Mouse (Mus musculus) left cerebral cortex, adult 11 months (tissue): ENCODE results near the gene Slc39a1.
"Not testable (repeated sequence)": the region's sequence is repeated elsewhere in the genome, so short reads cannot be mapped to it uniquely, and the experiment has no call there.

Source experiments
- DNase-seq: peaks from one replicate; pipeline ENCODE4 v3.0.0; 2022; ENCODE audit warnings: low spot score

Slc39a1 gene

GRCm38 (mm10) chr3:90265932-90266741 lies 18.2 kb downstream of the Slc39a1 start:
- DNase-seq, result no peak

- no peak for DNase-seq
Measured at GRCm38 (mm10) chr3:90266901-90267775, 19.2 kb downstream of the Slc39a1 start.

- no peak for DNase-seq
Measured at GRCm38 (mm10) chr3:90268190-90268589, 20.2 kb downstream of the Slc39a1 start.

GRCm38 (mm10) chr3:90268971-90269370 lies 21.0 kb downstream of the Slc39a1 start:
- no peak for DNase-seq

- no peak for DNase-seq
Measured at GRCm38 (mm10) chr3:90270784-90271183, 22.8 kb downstream of the Slc39a1 start.

- no peak for DNase-seq
Measured at GRCm38 (mm10) chr3:90272170-90272569, 24.2 kb downstream of the Slc39a1 start.

- DNase-seq, result no peak
Measured at GRCm38 (mm10) chr3:90273855-90274254, 25.9 kb downstream of the Slc39a1 start.

GRCm38 (mm10) chr3:90275286-90275685 lies 27.3 kb downstream of the Slc39a1 start:
- DNase-seq, result no peak

GRCm38 (mm10) chr3:90276858-90277257 lies 28.9 kb downstream of the Slc39a1 start:
- DNase-seq, result no peak

GRCm38 (mm10) chr3:90277793-90278192 lies 29.8 kb downstream of the Slc39a1 start:
- no peak for DNase-seq

- DNase-seq, result no peak
Measured at GRCm38 (mm10) chr3:90278211-90278610, 30.2 kb downstream of the Slc39a1 start.

- DNase-seq, result no peak
Measured at GRCm38 (mm10) chr3:90279216-90279615, 31.2 kb downstream of the Slc39a1 start.

GRCm38 (mm10) chr3:90279743-90280142 lies 31.8 kb downstream of the Slc39a1 start:
- DNase-seq, result no peak

- no peak for DNase-seq
Measured at GRCm38 (mm10) chr3:90280708-90281107, 32.7 kb downstream of the Slc39a1 start.

GRCm38 (mm10) chr3:90284150-90284549 lies 36.2 kb downstream of the Slc39a1 start:
- no peak for DNase-seq

GRCm38 (mm10) chr3:90289403-90289802 lies 41.4 kb downstream of the Slc39a1 start:
- not testable (repeated sequence) for DNase-seq

GRCm38 (mm10) chr3:90290602-90291001 lies 42.6 kb downstream of the Slc39a1 start:
- DNase-seq, result no peak

GRCm38 (mm10) chr3:90291982-90292344 lies 44.0 kb downstream of the Slc39a1 start:
- DNase-seq, result no peak

GRCm38 (mm10) chr3:90292345-90293275 lies 44.6 kb downstream of the Slc39a1 start, which contains the start of gene Gatad2b:
Gene Gatad2b (plus strand): TSS chr3:90293178.
- DNase-seq, result peak; percentile 100

GRCm38 (mm10) chr3:90293352-90294063 lies 45.5 kb downstream of the Slc39a1 start:
- DNase-seq, result peak; percentile 25

GRCm38 (mm10) chr3:90294064-90294440 lies 46.1 kb downstream of the Slc39a1 start:
- DNase-seq, result no peak
